Mouse (Mus musculus): ENCODE results near the gene Ttll5.

Ttll5 gene

GRCm38 (mm10) chr12:86106086-86106485, 281.6 kb downstream of the Ttll5 start:
- DNase-seq: no peak

DNA sequence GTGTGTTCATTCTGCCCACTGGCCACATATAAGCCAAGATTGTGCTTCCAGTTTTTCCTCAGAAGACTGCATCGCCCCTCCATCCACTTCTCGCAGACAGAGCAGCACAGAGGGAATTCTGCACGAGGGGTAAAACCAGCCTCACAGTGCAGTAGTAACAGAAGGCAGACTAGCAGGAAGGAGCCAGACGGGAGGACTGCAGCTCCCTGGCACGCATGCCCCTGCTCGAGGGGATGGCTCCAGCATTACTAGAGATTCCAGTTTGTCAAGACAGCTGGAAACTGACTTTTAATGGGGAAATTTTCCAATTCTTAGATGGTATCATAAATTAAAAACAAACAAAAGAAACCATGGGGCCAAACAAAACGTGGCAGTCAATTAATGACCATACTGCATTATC, 283.2 kb downstream of the Ttll5 start:
- DNase-seq: no peak

DNA sequence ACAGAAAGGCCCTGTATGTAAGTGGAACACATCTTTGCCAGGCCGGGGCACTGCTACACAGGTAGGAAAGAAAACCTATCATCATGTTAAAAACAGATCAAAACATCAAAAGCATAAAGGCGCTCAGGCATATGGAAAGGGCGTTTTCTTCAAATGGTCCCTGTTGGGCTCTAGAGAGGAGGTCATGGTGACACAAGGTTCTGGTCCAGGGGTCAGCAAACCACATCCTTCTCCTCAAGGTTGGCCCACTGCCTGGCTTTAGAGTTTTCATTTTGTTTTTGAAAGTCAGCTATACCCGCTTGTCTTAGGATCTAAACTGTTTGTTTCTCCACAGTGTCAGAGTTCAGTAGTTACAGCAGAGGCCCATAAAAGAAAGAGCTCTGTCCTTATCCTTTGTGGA, 285.1 kb downstream of the Ttll5 start:
- DNase-seq: no peak

- DNase-seq: peak; percentile 30
These were observed 286.2 kb downstream of the Ttll5 start for GRCm38 (mm10) chr12:86110637-86111036.
